Mouse (Mus musculus) ovary, adult 18-20 months (tissue): ENCODE data around the gene Gm9833.

ENCODE experiments used
- DNase-seq: peaks from one replicate; pipeline ENCODE4 v3.0.0; 2022; ENCODE audit warnings: low spot score, mixed read lengths

The Gm9833 gene

DNA sequence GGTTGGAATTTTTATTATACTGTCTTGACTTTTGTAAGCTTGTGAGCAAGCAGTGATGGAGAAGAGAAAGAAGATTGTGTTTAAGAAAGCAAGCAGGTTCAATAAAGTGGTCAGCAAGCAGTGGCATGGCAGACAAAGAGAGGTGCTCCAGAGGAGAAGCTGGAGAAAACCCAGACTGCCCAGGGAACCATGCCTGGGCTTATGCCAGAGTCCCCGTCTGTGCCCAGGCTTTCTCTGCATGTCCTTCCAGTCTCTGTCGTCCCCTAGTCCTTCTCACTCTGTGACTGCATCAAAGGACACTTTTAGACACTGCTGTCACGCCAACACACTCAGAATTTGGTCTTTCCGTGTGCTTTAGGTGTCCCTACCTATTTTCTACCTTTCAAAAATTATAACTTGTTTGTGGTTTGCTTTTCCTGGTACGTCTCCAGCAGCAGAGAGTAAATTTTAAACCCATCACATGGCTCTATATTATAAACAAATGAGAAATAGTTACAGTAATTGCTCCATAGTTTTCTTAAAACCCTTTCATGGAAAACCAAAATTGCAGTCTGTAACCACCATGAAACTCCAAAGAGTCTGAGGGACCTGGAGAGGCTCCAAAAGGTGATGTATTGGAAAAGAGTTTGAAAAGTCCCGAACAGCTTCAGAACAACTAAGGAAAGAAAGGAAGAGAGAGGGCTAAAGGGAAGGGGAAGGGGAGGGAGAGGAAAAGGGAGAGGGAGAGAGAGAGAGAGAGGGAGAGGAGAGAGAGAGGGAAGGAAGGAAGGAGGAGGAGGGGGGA lies 34.2 kb downstream of the Gm9833 start:
- DNase-seq, result no peak

DNA sequence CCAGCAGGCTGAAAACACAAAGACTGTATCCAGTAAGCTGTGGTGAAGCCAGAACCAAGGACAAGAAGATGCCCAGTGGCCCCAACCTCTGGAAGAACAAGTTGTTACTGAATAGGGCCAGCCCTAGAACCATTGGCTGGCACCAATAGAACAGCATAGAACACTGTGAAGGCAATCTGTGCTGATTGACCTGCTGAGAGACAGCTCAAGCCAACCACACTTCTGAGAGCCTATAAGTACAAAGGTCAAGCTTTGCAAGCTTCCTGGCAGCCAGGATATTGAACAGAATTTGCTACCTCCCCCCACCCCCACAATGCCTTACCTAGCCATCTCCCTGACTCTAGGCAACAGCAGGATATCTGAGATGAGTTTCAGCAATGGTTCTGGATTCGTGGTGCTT lies 35.7 kb downstream of the Gm9833 start:
- no peak for DNase-seq

DNA sequence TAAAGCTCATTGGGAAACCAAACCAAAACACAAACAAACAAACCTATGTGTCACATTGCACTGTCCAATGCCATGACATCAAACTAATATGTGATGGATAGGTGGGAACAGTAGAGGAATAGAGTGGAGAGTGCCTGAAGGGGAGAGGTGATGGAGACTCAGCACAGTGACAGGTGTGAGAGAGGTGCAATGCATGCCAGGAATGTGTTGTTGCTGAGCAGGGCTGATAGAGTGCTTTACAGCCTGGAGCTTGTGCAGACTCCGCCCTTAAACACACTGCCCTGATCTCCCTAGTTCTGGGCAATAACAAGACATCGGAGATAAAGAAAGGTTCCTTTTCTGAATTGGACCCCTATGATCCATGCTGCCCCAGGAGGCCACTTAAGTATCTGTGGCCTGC lies 36.2 kb downstream of the Gm9833 start:
- no peak for DNase-seq

DNA sequence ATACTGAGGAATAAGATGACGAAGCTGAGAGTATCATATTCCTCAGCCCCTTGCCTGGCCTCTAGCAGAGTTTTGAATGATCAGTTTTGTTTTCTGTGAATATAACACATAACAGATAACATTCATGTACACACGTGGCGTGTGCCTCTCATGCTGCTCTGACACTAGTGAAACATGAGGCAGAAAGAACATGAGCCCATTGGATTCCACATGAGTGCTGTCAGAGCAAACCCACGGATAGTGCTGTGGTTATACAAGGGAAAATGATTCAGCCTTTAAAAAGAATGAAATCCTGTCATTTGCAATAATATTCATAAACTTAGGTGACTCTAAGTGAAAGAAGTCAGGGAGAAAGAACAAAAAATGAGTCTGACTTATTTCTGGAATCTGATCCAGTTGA lies 37.4 kb downstream of the Gm9833 start:
- no peak for DNase-seq

DNA sequence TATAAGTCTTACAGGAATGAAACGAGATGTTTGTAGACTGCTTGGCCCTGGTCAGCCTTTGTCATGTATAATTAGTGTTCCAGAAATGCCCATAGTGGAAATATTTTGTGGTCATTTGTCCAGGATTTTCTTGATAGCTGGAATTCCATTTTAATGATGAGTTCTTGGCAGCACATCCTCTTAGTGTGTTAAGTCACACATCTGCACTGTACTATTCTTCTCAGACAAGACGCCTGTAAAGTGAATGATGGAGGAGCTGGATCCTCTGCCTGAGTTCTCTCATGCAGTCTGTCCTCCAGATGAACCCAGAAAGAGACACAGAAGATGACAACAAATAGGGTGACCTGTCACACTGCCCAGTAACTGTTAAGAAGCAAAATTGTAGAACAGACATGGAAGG lies 38.1 kb downstream of the Gm9833 start:
- DNase-seq, result no peak

GRCm38 (mm10) chr3:10126502-10126901 lies 38.6 kb downstream of the Gm9833 start:
- DNase-seq, result no peak

- no peak for DNase-seq
Measured at GRCm38 (mm10) chr3:10126952-10127351, 39.0 kb downstream of the Gm9833 start.

DNA sequence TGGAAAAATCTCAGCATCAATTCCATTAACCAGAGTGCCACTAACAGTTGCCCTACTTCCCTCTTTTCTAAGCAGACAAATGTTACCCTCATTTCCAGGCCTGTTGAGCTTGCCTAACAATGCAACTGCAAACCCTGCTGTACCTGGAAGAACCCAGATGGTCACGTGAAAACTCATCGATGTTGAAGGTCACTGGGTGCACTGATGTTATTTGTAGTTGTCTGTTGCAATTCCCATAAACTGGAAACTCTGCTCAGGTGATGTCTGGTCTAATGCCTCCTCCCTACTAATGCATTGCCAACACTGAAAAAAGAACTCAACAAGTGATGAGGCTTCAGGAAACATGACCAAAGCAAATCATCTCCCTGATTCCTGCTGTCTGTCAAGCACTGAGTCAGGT lies 39.6 kb downstream of the Gm9833 start:
- no peak for DNase-seq
